In the genomic region with DNA sequence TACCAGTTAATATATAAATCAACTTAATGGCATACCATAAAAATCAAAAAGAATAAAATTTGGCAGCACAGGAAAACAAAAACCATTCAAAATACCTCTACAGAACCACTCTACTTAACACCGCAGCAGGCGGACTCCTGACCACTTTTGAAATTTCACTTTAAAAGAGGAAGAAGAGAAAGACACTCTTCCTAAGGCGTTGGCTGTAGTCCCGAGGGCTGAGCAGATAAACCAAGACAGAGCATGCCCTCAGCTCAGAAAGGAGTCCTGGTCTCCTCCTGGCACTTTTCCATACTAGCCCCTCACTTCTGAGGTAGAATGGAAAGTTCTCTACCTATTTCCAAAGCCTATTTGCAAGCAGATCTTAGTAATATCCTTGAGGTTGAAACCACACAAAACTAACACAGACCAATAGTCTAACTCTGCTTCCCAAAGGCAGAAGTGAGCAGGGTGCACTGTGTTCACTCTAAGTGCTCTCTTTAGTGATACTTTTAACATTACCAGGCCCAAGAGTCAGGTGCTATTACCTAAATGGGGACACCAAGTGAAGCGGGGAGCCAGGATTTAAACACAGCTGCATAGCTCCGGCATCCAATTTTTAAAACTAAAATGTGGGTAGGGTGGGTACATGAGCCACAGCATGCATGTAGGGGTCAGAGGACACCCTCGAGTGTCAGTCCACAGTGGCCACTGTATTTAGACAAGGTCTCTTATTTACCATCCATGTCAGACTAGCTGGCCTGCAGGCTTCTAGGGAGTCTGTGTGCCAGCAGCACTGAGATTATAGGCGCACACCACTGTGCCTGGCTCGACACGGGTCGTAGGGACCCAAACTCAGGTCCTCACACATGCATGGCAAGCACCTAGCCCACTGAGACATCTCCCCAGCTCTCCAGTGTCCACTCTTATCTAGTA, we compare ENCODE assay signal across 14 mouse cellular contexts. TPM values are rescaled to one million over a fixed set of nuclear protein-coding genes. Genes with fewer than 3 reads are reported as not detected.
DNase-seq lines count a peak whose midpoint lies in the region; ATAC-seq and TF ChIP-seq lines count a peak whose summit lies in the region.
"Had no signal": no experiment of that assay in that cellular context is flagged by ENCODE, and none has a peak within 500 bp of the region (broad histone marks: within the 10 kb centered on the region; RNA-seq: fewer than 3 reads in every experiment).

No protein-coding gene starts in this region.

- peaks cover 29% of the 10 kb centered on the region for H3K4me1 ChIP-seq in intestine, embryonic 15.5 days (replicated peaks)
- 0 out of 2 replicates have a peak, but pooled peaks cover 2% of the 10 kb centered on the region for H3K4me1 ChIP-seq in intestine, postnatal 0 days (replicated peaks; ENCODE audit: control insufficient read depth, insufficient read depth, low read length)
- peaks cover 18 to 24% of the 10 kb centered on the region in 2 experiments for H3K4me1 ChIP-seq in MEL (ENCODE audit: control insufficient read depth in 1 of 2, insufficient read depth in 2 of 2, low read length in 2 of 2)

- H3K36me3 ChIP-seq in intestine, embryonic 15.5 days: no peaks in the 10 kb centered on the region
- H3K36me3 ChIP-seq in intestine, postnatal 0 days (ENCODE audit: control insufficient read depth, insufficient read depth): peaks cover 4% of the 10 kb centered on the region; the same call in 1 of the 2 replicates
- H3K36me3 ChIP-seq in MEL (ENCODE audit: control insufficient read depth in 1 of 2, insufficient read depth in 2 of 2, low read length in 2 of 2): peaks cover 10 to 41% of the 10 kb centered on the region in 2 experiments

- H3K9me3 ChIP-seq in intestine, embryonic 15.5 days: no peaks in the 10 kb centered on the region
- no peaks in the 10 kb centered on the region for H3K9me3 ChIP-seq in intestine, postnatal 0 days (ENCODE audit: control insufficient read depth)
- H3K9me3 ChIP-seq in MEL (replicated peaks; ENCODE audit: insufficient read depth, low read length): no peaks in the 10 kb centered on the region
- H3K9me3 ChIP-seq: embryonic facial prominence, embryonic 15.5 days had no signal

- no peak overlapping the region for H3K4me2 ChIP-seq in intestine, embryonic 15.5 days (replicated peaks)
- H3K4me2 ChIP-seq in intestine, postnatal 0 days (replicated peaks; ENCODE audit: low read depth): no peak overlapping the region
- H3K4me2 ChIP-seq: embryonic facial prominence, embryonic 15.5 days had no signal

- no peak; a peak in 1 of 4 replicates for TF ChIP-seq POLR2A in MEL (IDR thresholded peaks at IDR 0.05; ENCODE audit: control insufficient read depth in 1 of 2, insufficient read depth in 1 of 2, low read depth in 1 of 2, low read length in 2 of 2, poor library complexity in 1 of 2)

- H3K27ac ChIP-seq in intestine, embryonic 15.5 days: peak overlapping the region; percentile 54; the same call in 1 of the 2 replicates
- no peak overlapping the region for H3K27ac ChIP-seq in intestine, postnatal 0 days (ENCODE audit: low read depth, low read length)
- peak overlapping the region; percentile 32 for H3K27ac ChIP-seq in MEL (ENCODE audit: control insufficient read depth, low read depth, low read length)
- H3K27ac ChIP-seq: embryonic facial prominence, embryonic 15.5 days had no signal

- WGBS in intestine, embryonic 15.5 days: 86% methylated on average over 11 of the region's 11 CpGs
- WGBS in intestine, postnatal 0 days: 81% methylated on average over 11 of the region's 11 CpGs

- peak; percentile 79 for DNase-seq in MEL (ENCODE audit: low read depth, low spot score)
- no peak for DNase-seq in thymus, postnatal 4 days
- no peak for DNase-seq in layer of hippocampus, adult 9-10 months (ENCODE audit: low spot score)
- DNase-seq in lung, postnatal 14 days: no peak
- DNase-seq: cerebellum, postnatal 25 days; left cerebral cortex, postnatal 4 days; retina, postnatal 1 day; thymus, postnatal 36 days had no signal

- peak in 1 of 2 experiments; percentile 40; a peak in 1 of 4 replicates for TF ChIP-seq EP300 in MEL (IDR thresholded peaks at IDR 0.05; ENCODE audit: low read depth in 1 of 2, low read length in 2 of 2)

- no peak for TF ChIP-seq CTCF in intestine, postnatal 0 days (IDR thresholded peaks at IDR 0.05; ENCODE audit: low read depth)
- TF ChIP-seq CTCF in MEL (IDR thresholded peaks at IDR 0.05 in 2 of 3, conservative IDR thresholded peaks at IDR 0.05 in 1 of 3; ENCODE audit: control insufficient read depth in 1 of 3, insufficient read depth in 1 of 3, low read depth in 2 of 3, low read length in 3 of 3, poor library complexity in 1 of 3, severe bottlenecking in 1 of 3): no peak

- H3K4me3 ChIP-seq in intestine, embryonic 15.5 days (replicated peaks): no peak overlapping the region
- H3K4me3 ChIP-seq in intestine, postnatal 0 days (ENCODE audit: low read depth, low read length): no peak overlapping the region
- H3K4me3 ChIP-seq in MEL (ENCODE audit: control insufficient read depth in 1 of 2, insufficient read depth in 1 of 2, low read depth in 2 of 2, low read length in 2 of 2): peak overlapping the region in 1 of 2 experiments; percentile 35; a peak in 1 of 4 replicates
- H3K4me3 ChIP-seq: embryonic facial prominence, embryonic 15.5 days had no signal

- no peaks in the 10 kb centered on the region for H3K27me3 ChIP-seq in intestine, embryonic 15.5 days (replicated peaks)
- H3K27me3 ChIP-seq in intestine, postnatal 0 days (replicated peaks; ENCODE audit: control insufficient read depth, insufficient read depth, low read length): no peaks in the 10 kb centered on the region
- no peaks in the 10 kb centered on the region for H3K27me3 ChIP-seq in MEL (ENCODE audit: control insufficient read depth in 1 of 2, insufficient read depth in 2 of 2, low read length in 2 of 2)
- H3K27me3 ChIP-seq: embryonic facial prominence, embryonic 15.5 days had no signal

- no peak for TF ChIP-seq RAD21 in MEL (IDR thresholded peaks at IDR 0.05; ENCODE audit: low read depth, low read length)

- H3K79me2 ChIP-seq in MEL (ENCODE audit: control insufficient read depth, insufficient read depth, low read length, poor library complexity): peaks cover 51% of the 10 kb centered on the region

- ATAC-seq in intestine, embryonic 15.5 days: no peak
- no peak for ATAC-seq in intestine, postnatal 0 days
- ATAC-seq in granulocyte monocyte progenitor cell, adult 5-6 weeks (replicated peaks; ENCODE audit: poor library complexity, severe bottlenecking): peak; percentile 79
- ATAC-seq in megakaryocyte, adult 5-6 weeks (ENCODE audit: poor library complexity, severe bottlenecking): peak; percentile 82
- ATAC-seq: hindbrain, embryonic 16.5 days had no signal

- H3K9ac ChIP-seq in intestine, embryonic 15.5 days: no peak overlapping the region
- H3K9ac ChIP-seq in intestine, postnatal 0 days (ENCODE audit: low read depth, low read length): no peak overlapping the region
- peak overlapping the region; percentile 37 for H3K9ac ChIP-seq in MEL (ENCODE audit: control insufficient read depth, low read depth, low read length, poor library complexity, severe bottlenecking)
- H3K9ac ChIP-seq: embryonic facial prominence, embryonic 15.5 days had no signal

TF ChIP-seq in MEL, 35 proteins besides CTCF, POLR2A, EP300 and RAD21:
- TF ChIP-seq ZKSCAN1 (IDR thresholded peaks at IDR 0.05; ENCODE audit: low read depth, low read length) (no peak), MAX (IDR thresholded peaks at IDR 0.05; ENCODE audit: low read length) (0 out of 2 replicates have a peak, but pooled peaks have one; percentile 37), MYC (IDR thresholded peaks at IDR 0.05; ENCODE audit: low read depth, low read length) (0 out of 2 replicates have a peak, but pooled peaks have one; percentile 54), ELF1 (IDR thresholded peaks at IDR 0.05; ENCODE audit: low read depth, low read length) (0 out of 2 replicates have a peak, but pooled peaks have one; percentile 5), GATA1 (IDR thresholded peaks at IDR 0.05; ENCODE audit: low read depth, low read length) (peak; percentile 45; the same call in 1 of the 2 replicates), MXI1 (IDR thresholded peaks at IDR 0.05; ENCODE audit: low read depth, low read length) (peak; percentile 52; the same call in 1 of the 2 replicates)

RNA-seq across cellular contexts. Expression of a gene that starts 15.8 kb away (rescaled TPM):
- 126 and 135 TPM in 2 replicates for polyA plus RNA-seq in intestine, embryonic 15.5 days (2015; fragmentation: Nextera tagmentation; extraction: Ambion mirVana)
- 66.9 and 67.9 TPM in 2 replicates for polyA plus RNA-seq in intestine, postnatal 0 days (2015; fragmentation: Nextera tagmentation; extraction: Ambion mirVana)
- 32.9 and 51.1 TPM in 2 replicates for total RNA-seq in MEL (2012; rRNA removed)
- 100 to 1,000 TPM in 1 of 2 experiments, 10 to 100 TPM in 1; 83.8 to 274 TPM for polyA plus RNA-seq in MEL (2012; ENCODE audit: insufficient read depth in 1 of 2, insufficient read length in 2 of 2, low read depth in 1 of 2, low replicate concordance in 2 of 2, missing spikeins in 1 of 2)
- 22.3 and 25.8 TPM in 2 replicates for total RNA-seq in granulocyte monocyte progenitor cell, adult 5-6 weeks (2014; fragmentation: Nextera tagmentation)
- 28.2 and 28.9 TPM in 2 replicates for total RNA-seq in granulocyte monocyte progenitor cell, adult 5-6 weeks (2017)
- 28.4 and 29.7 TPM in 2 replicates for total RNA-seq in megakaryocyte, adult 5-6 weeks (2015)
- total RNA-seq in megakaryocyte, adult 5-6 weeks (2017): 32.3 and 39.2 TPM in 2 replicates

Comparison
In these comparisons a context has a peak if more than half of its experiments do, and no peak if none do; other contexts are left out.
1. ATAC-seq: peak in granulocyte monocyte progenitor cell, adult 5-6 weeks (single experiment) and megakaryocyte, adult 5-6 weeks (single experiment); none in intestine, embryonic 15.5 days (single experiment) and intestine, postnatal 0 days (single experiment).